Mouse (Mus musculus): ENCODE results near the gene Map2k5.

The Map2k5 gene

DNA sequence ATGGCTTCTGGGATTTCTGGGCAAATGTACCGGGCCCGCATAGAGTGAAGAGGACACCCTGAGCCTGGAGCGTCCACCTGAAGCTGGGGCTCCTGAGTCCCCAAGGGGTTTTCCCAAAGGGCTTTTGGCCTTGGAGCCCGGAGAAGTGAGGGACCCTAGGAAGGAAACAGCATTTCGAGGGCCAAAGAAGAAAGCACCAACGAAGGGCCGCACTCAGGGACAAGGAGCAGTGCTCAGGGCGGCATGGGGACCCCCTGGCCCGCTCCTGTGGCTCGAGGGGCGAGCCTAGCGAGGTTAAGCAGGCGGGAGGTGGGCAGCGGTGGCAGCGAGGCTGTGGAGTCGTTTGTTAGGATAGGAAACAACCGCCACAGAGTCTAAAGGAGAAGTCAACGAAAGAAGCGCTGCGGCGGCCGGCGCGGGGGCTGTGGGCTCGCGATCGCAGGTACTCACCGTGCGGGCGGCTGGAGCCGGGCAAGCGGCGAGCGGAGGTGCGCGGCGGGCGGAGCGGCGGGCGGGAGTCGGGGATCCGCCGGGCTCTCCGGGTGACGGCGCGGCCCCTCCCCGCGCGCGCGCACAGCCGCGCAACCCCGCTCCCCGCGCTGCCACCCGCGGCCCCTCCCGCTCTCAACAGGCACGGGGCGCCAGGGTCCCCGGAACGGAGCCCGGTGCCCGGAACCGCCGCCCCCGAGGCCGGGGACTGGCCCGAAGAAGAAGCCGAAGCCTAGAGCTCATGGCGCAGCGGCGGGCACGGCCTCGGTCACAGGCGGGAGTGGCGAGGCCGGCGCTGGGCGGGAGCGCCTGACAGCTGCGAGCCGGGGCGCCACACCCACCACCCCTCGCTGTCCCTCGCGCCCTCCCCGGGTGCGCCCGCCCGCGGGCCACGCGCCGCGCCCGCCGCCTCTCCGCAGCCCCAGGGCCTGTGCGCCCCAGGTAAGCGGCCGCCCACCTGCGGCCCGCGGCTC is 229.0 kb downstream of the Map2k5 start, which contains the start of gene Skor1:
Gene Skor1 (minus strand): TSS at position 552 of the 962 bp plus-strand sequence.
- ATAC-seq (ENCODE audit: insufficient number of reproducible peaks, low FRiP score, low TSS enrichment) = no peak

DNA sequence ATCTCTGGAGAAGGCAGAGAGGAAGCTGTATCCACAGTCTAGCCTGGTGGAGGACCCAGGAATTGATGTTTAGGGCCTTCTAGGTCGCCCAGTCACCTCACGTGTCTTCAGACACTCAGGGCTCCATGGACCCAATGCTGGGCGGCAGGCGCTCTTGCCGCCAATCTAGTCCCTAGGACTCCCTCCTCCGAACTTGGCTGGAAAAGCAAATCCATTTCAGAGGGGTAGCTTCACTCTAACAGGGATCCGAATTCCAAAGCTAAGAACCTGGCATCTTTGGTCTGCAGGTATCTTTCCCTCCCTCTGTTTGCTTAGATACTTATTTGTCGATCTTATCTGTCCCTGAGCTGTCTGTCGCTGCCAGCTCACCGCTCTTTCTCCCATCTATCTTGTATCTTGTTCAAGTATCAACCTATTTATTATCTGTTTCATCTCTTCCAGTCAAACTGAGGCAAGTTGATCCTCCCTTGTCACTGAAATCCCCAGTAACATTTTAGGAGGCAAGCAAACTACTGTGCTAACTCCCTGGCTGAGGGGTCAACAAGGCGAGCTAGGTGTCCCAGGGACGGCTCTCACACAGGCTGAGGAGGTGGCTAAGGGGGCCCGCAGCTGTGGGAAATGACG is 229.8 kb downstream of the Map2k5 start:
- ATAC-seq (ENCODE audit: insufficient number of reproducible peaks, low FRiP score, low TSS enrichment) = no peak

GRCm38 (mm10) chr9:63147296-63147695 is 230.4 kb downstream of the Map2k5 start:
- ATAC-seq (ENCODE audit: insufficient number of reproducible peaks, low FRiP score, low TSS enrichment) = no peak

DNA sequence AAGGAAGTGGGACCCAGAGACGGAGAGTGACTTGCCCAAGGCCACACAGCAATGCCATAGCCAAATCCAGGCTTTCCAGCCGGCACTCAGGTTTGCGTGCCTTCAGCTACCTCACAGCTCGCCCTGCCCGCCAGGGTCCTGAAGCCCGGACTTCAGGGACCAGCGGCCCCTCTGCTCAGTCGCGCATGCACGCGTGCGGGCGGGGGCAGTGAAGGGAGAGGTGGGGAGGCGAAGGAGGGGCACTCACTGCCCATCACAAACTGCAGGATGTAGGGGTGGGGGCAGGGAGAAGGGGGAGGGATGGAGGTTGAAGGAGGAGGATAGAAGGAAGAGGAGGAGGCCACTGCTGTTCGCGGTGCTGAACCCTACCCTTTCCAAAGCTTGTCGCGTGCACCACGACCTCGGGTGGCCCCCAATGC is 230.8 kb downstream of the Map2k5 start:
- no peak for ATAC-seq (ENCODE audit: insufficient number of reproducible peaks, low FRiP score, low TSS enrichment)

DNA sequence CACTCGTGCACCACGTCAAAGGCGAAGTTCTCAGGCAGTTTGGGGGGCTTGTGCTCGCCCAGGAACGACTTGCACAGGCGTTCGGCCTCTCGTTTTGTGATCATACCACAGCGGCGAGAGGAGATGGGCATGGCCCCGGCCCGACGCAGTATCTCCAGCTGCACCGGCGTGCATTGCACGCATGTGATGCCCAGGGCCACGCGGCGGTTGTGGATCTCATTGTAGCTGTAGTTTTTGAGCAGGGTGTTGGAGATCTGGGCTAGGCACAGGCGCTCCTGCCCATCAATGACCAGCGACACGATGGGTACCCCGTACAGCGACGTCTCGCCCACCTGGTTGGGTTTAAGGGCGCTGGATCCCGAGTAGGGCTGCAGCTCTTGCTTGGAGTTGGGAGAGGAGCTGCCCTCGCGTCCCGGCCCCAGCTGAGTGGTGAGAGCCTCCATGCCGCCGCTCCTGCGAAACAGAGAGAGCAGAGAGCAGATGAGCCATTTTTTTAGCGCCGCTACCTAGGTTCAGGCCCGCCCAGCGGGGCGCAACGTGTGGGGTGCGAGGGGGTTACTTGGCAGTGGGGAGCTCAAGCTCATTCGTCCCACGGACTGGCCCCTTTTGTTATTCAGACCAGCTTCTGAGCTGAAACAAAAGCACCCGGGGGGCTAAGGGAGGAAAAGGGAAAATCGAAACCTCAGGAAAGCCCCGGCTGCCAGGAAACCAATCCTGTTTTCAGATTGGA is 231.4 kb downstream of the Map2k5 start:
- ATAC-seq (ENCODE audit: insufficient number of reproducible peaks, low FRiP score, low TSS enrichment) = no peak

DNA sequence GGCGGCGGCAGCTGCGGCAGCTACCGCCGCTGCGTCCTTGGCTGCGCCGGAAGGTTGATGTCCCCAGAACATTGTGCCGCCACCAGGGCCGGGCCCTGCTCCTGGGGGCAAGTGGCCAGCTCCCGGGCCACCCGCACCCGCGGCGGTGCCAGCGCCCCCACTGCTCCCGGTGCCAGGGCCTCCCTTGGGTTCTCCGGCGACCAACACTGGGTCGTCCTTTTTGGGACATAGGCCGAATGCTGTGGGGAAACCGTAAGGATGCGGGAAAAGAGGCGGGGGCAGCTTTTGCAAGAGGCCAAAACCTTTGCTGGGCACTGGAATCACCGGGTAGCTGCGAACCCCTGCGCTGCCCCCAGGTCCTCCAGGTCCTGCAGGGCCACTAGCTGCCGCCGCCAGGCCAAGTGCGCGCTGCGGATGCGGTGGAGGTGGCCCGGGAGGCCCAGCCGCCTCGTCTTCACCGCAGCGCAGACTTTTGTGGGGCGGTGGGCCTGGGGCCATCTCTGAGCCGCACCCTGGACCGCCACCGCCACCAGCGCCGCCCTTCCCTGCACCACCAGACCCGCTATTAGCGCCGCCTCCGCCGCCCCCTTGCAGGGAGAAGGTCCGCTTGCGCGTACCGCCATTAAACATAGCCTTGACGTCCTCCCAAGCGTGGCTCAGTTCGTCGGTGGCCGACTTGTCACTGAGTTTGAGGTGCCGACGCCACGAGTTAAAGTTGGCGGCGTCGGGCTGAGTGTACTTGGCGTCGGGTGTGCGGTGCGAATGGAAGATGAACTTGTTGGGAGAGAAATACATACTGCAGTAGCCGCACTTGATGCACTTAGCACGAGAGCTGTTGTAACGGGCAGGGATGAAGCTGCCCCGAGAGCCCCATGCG is 232.2 kb downstream of the Map2k5 start:
- no peak for ATAC-seq (ENCODE audit: insufficient number of reproducible peaks, low FRiP score, low TSS enrichment)

- no peak for ATAC-seq (ENCODE audit: insufficient number of reproducible peaks, low FRiP score, low TSS enrichment)
These were observed 233.0 kb downstream of the Map2k5 start for GRCm38 (mm10) chr9:63144502-63145248.

DNA sequence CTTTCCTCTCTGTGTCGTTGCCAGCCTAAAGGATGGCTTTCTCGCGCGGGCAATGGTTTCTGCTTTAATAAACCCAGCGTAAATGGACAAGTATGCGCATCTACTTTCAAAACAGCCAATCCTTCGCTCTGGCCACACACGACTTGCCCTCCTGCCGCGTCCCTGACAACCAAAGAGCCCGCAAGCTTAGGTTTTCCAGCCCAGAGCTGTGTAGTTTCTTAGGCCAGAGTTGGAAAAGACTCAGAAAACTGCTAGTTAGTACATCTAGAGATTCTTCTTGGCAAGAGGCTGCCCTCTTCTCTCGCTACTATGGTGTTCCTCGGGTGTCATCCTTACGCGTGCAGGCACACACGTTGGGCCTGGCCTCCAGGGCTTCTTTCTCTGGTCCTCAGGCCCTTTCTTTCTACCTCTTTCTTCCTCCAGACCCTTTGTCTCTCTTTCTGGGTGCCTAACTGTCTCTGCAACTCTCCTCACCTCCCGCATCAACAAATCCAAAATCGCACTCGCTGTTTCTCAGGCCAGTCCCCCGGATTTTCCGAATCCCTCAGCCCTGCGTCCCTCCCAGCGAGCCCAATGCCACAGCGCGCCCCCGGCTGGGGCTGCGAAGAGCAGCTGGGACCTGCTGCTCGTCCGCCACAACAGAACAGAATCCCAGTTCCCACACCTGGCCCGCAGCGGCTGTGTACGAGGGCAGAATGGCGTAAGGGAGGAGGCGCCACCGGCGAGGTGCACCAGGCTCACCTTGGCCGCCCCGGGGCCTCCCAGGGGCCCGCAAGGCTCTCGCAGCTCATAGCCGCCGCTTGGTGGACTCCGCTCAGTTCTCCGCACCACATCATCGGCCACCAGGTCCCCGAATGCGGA is 233.8 kb downstream of the Map2k5 start:
- no peak for ATAC-seq (ENCODE audit: insufficient number of reproducible peaks, low FRiP score, low TSS enrichment)

DNA sequence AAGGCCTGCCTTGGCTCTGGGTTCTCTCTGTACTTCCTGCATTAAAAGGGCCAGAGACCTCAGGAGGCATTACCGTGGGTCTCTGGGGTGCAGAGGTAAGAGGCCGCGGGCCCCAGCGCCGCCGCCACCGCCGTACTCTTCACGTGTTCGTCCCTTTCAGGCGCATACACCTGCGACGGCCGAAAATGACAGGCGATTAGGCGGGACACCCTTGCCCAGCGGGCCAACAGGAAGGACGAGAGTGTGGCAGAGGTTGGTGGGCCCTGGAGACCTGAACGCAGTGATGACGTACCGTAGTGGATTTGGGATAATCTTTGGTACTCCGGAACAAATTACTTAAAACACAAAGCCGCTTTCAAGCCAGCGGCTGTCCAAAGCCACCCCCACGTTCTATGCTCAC is 234.5 kb downstream of the Map2k5 start:
- no peak for ATAC-seq (ENCODE audit: insufficient number of reproducible peaks, low FRiP score, low TSS enrichment)

DNA sequence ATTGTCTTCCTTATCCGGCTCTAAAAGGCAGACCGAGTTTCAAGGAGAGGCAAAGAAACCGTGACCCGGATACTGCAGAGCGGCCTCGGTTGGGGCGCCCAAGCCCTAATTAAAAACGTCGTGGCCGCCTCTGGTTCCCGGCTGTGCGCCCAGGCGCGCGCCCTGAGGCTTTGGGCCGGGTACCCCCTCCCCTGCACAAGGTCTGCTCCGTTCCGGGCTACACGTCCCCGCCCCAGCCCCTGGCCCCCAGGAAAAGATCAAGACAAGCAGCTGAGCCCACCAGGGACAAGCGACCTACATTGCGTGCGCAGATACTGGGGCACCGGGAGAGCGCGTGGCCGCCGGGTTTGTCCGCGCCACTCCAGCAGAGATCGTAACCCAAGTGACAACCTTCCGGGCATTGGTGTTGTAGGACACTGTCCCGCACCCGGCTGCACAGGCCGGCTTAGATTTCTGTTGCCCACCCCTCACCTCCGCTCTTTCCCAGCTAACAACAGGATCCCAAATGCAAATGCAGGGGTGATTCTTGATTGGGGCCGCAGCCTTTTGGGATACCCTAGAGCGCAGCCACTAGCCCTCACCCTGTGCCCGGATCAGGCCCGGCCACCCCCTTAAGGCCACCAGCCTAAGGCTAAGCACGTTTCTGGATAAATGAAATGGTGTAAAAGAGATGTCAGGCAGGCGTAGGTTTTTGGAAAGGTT is 235.2 kb downstream of the Map2k5 start:
- no peak for ATAC-seq (ENCODE audit: insufficient number of reproducible peaks, low FRiP score, low TSS enrichment)

DNA sequence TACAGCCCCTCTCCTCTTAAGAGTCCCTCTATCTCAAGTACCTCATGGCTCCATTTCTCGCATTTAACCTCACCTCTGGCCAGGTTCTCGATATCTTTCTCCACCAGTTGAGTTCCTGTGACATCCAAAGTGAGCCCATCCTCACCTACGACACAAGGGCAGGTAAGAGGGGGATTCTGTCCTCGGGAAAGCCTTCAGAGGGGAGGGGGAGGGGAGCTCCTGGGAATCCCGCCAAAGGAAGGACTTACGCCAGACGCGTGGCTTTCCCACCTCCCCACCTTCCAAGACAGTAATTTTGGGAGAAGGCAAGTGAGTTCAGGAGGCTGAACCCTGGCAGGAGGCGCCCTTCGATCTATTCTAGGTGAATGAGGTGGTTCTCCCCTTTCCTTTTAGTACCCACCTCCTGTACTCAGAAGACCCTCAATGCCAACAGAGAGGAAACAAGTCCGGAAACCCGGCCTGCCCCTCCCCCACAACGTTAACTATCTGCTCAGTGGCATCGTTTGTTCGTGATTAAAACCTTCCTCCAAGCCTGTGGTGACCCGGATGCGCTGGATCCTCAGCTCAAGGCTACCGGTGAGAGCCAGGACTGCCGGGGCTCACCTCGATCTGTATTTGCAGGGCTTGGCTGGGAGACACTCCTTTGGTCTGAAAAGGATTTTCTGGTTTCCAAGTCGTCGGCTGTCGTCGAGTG is 235.9 kb downstream of the Map2k5 start:
- no peak for ATAC-seq (ENCODE audit: insufficient number of reproducible peaks, low FRiP score, low TSS enrichment)

DNA sequence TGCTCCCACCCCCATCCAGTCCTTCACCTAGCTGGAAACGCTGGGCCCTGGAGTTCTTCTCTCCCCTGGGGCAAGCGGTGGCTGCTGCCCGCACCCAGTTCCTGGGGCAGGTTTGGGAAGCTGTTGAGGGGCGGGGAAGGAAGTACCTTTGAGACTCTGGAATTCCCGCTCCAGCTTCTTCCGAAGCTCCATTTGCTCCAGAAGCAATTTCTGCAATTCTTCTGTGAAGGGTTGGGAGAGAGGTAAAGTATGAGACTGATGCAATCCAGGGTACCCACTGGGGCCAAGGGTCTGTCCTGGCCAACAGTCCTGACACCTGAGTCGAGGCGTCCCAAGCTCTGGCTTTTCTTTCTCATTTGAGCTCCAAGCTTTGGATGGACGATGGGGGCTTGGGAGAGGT is 237.5 kb downstream of the Map2k5 start:
- ATAC-seq (ENCODE audit: insufficient number of reproducible peaks, low FRiP score, low TSS enrichment) = no peak

- no peak for ATAC-seq (ENCODE audit: insufficient number of reproducible peaks, low FRiP score, low TSS enrichment)
These were observed 238.0 kb downstream of the Map2k5 start for GRCm38 (mm10) chr9:63139661-63140060.

DNA sequence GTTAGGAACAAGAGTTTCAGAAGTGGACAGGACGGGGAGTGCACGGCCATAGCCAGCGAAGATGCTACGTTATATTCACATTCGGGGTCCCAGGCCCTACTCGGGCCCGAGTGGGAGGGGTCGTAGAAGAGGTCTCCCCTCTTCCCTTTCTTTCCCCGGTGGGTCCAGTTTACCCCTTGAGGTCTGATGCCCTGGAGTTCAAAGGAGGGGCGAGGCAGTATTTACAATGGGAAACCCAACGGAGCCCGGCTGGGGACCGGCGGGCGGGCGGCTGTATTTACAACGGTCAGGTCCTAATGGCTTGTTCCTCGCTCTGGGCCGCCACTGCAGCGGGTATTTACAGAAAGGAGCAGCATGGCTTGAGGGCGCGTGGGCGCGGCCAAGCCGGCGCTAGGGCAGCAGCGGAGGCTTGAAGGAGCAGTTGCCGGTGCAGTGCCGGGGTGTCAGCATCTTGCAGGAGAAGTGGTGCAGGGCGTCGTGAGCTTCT is 239.2 kb downstream of the Map2k5 start:
- ATAC-seq (ENCODE audit: insufficient number of reproducible peaks, low FRiP score, low TSS enrichment) = no peak

DNA sequence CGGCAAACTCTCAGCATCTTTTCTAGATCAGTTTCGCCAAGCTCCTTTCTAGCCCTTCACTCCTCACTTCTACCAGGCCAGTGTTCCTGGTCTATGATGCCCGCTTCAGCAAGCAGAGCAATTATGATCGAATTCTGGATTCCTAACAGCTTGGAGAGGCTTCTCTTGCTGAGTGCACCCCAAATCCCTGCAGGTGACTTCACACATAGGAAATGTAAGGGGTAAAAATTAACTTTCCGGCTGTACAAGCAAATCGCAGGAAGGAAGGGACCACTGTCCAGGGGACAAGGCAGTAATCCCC is 240.1 kb downstream of the Map2k5 start:
- no peak for ATAC-seq (ENCODE audit: insufficient number of reproducible peaks, low FRiP score, low TSS enrichment)

- ATAC-seq (ENCODE audit: insufficient number of reproducible peaks, low FRiP score, low TSS enrichment) = no peak
These were observed 240.7 kb downstream of the Map2k5 start for GRCm38 (mm10) chr9:63136756-63137614.
